In the genomic region with DNA sequence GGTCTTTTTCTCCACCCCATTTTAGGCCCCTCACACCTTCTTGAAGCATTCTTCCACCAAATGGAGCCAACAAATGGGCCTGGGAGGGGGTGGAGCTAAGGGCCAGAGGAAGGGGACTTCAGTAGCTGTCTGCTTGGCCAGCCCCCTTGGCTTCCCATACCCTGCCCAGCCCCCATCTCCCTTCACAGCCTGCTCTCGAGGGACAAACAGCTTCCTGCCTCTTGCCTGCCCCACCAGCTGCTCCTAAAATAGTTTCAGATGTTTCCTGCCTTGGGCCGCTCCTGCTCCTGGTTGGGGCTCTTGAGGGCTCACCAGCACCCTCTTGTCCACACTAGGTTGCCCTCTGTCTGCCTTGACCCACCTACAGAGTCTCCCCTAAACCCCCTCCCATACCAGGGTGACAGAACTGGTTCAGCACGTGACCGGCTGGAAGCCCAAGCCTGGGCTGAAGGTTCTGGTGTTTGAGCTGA, we compare ENCODE assay signal across 1 mouse cellular context.
TF ChIP-seq lines count a peak whose summit lies in the region.

No protein-coding gene starts in this region.

TF ChIP-seq in CH12.LX, 34 proteins besides CTCF, POLR2A, EP300 and RAD21 (continued from another document):
- no peak for TF ChIP-seq POLR2AphosphoS2 (IDR thresholded peaks at IDR 0.05; ENCODE audit: low read depth, low read length)
- no peak for TF ChIP-seq MYC (IDR thresholded peaks at IDR 0.05; ENCODE audit: low read depth, low read length)
- peak; percentile 90 for TF ChIP-seq MEF2A (IDR thresholded peaks at IDR 0.05; ENCODE audit: borderline replicate concordance, low read depth, low read length)
- TF ChIP-seq JUN (IDR thresholded peaks at IDR 0.05; ENCODE audit: insufficient read depth, low read depth, low read length): no peak
- TF ChIP-seq SIN3A (IDR thresholded peaks at IDR 0.05; ENCODE audit: low read length): no peak
- TF ChIP-seq UBTF (IDR thresholded peaks at IDR 0.05; ENCODE audit: low read depth, low read length): no peak
- no peak for TF ChIP-seq TBP (conservative IDR thresholded peaks at IDR 0.05; ENCODE audit: low read depth, low read length)
- peak; percentile 35; the same call in 1 of the 2 replicates for TF ChIP-seq MAZ (IDR thresholded peaks at IDR 0.05; ENCODE audit: low read depth, low read length)
- TF ChIP-seq ETS1 (conservative IDR thresholded peaks at IDR 0.05; ENCODE audit: low read depth, low read length): peak; percentile 54
TF ChIP-seq in CH12.LX: peak in this region for 5.
